Mouse (Mus musculus): Measurements from ENCODE around the gene 2310061I04Rik.
"Not testable (repeated sequence)": the region's sequence is repeated elsewhere in the genome, so short reads cannot be mapped to it uniquely, and the experiment has no call there.

Gene 2310061I04Rik

DNA sequence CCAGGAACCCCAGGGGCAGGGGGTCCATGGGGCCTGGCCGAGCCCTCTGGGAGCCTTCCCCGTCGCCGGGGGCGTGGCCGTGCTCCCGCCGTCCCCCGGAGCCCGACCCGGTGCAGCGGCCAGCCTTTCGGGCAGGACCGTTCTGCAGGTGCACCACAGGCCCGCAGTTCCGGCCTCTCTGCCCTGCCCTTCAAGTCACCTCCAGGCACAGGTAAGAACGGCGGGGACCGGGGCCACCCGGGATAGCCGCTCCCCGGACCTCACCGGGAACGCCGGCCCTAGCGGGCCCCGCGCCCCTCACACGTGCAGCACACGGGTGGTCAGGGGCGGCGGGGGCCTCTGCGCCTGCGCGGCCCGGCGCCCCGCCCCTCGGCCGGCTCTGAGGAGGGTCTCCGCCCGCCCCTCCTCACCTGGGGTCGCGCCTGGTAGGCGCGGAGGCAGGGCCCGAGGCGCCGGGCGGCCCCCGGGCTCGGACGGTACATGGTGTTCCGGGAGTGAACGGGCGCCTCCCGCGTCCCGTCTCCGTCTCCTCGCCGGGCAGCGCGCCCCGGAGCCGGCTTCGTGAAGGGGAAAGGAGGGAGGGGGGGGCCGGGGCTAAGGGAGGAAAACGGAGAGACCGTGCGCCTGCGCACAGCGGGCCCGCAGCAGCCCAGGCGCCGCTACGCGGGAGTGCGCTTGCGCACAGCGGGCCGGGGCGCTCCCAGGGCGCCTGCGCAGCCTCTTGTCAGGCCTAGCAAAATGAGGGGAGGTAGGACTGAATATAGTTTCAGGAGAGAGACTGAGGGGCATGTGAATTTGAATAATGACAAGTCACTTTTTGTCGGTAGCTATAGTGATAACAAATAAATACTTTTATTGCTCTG, at the start of gene 2310061I04Rik:
2310061I04Rik (minus strand) TSS at position 651 of the 863 bp plus-strand sequence.
- DNase-seq = peak; percentile 88

DNA sequence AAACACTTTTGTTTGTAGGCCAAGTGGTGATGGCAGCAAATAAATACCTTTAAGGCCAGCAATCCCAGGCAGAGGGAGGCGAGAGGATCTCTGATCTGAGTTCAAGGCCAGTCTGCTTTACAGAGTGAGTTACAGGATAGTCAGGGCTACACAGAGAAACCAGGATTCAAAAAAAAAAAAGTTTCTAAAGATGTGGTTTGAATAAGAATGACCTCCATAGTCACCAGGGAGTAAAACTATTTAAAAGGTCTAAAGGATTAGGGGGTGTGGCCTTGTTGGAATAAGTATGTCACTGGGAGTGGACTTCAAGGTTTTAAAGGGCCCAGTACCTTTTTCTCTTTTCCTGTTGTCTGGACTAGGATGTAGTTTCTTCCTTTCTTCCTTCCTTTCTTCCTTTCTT, 42.7 kb upstream of the 2310061I04Rik start:
- DNase-seq = no peak

DNA sequence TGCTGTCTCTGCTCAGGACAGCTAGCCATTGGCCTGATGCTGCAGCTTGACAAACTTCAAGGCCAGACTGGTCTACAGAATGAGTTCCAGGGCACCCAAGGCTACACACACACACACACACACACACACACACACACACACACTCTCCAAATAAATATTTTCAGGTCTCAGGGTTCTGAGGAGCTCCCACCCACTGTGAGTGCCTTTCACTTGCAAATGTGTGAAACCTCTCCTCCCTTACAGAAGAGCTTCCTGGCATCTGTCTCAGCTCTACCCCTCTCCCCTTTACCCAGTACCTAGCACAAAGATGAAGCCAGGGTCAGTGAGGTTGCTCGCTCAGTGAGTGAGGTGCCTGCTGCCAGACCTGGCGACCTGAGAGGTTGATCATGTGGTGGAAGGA, 41.9 kb upstream of the 2310061I04Rik start:
- DNase-seq = no peak

DNA sequence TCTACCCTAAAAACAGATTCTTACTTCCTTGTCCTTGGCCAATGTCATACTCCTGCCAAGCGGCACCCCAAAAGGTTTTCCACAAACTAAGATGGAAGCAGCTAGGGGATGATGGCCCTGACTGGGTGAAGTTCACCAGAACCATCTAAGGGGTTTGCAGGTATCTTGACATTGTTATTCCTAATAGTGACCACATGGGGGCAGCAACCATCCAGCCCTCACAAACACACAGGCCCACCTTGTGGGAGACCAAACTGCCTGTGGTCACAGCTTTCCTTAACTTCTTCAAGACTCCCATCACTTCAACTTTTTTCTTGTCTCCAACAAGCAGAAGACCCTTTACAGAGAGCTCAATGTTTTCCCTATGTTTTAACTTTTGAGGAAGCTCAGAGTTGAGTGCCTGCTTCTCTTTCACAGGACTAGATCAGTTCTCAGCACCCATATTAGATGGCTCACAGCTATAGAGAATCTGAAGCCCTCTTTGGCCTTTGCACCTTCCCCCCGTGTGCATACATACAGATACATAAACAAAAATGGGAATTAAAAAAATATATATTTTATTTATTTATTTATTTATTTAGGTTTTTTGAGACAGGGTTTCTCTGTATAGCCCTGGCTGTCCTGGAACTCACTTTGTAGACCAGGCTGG, 40.6 kb upstream of the 2310061I04Rik start:
- no peak for DNase-seq

DNA sequence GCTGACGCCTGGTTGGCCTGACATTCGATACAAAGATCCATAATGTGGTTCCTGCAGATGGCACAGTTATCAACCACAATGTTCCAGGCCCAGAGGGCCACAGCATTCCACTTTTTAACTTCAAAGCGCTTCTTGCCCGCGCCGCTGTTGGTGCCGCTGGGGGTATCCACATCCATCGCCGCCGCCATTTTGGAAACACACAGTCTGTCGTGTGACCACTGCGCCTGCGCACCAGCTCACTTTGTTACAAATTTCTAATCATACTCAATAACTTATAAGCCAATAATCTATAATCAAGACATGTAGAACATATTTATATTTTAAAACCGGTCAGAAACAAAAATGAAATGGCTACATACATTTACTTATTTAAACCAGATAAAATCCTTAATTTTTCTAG, 38.5 kb upstream of the 2310061I04Rik start:
- DNase-seq = not testable (repeated sequence)

DNA sequence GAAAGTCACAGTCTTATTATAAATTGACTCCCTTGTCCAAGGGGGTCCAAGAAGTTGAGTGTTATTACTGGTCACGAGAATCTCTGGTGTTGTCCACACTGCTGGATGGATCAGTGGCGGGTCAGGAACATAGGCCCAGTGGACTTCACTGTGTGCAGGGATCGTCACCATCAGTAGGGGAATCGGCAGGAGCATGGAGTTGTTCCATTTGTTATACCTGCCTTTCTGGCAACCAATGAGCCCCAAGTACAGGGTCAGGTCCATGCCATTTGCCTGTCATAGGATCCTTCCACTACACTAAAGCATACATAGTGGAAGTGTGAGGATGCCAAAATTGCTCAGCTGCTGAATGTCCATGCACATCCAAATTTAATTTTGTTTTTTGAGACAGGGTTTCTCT, 35.4 kb upstream of the 2310061I04Rik start:
- DNase-seq = no peak

DNA sequence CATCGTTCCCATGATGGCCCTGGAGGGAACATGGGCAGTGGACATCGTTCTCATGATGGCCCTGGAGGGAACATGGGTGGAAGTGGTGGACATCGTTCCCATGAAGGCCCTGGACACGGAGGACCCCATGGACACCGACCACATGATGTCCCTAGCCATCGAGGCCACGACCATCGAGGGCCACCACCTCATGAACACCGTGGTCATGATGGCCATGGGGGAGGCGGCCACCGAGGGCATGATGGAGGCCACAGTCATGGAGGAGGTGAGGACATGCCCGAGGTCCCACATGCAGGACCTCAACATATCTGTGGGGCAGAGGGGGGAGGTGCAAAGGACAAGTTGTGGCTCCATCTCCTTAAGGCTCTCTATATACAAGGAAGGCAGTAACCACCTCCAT, 33.4 kb upstream of the 2310061I04Rik start:
- no peak for DNase-seq

DNA sequence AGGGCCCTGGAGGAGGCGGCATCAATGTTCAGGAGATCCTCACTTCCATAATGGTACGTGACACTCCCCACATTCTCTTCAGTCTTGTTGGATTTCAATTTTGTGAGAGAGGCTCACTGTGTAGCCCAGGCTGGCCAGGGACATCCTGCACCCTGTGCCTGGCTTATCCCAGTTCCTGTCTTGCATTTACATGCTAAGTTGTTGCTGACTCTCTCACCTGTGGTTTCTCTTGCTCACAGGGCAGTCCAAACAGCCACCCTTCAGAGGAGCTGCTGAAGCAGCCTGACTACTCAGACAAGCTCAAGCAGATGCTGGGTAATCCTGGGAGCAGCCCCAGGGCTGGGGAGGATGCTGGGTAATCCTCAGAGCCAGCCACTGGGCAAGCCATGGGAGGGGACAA, 32.3 kb upstream of the 2310061I04Rik start:
- DNase-seq = no peak

DNA sequence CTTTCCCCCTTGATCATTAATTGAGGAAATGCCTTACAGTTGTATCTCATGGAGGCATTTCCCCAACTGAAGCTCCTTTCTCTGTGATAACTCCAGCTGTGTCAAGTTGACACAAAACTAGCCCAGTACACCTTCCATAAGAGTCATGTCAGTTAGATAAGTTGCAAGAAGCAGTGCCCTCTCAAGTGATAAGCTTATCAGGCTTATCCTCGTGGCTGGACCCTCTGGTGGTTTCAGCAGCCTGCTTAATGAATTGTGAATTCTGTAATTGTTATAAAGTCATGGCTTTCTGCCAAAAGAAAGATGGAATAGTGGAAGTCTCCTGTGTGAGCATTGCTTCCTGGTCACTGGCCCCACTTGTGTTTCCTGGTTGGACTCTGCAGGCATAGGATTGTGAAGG, 30.2 kb upstream of the 2310061I04Rik start:
- no peak for DNase-seq

DNA sequence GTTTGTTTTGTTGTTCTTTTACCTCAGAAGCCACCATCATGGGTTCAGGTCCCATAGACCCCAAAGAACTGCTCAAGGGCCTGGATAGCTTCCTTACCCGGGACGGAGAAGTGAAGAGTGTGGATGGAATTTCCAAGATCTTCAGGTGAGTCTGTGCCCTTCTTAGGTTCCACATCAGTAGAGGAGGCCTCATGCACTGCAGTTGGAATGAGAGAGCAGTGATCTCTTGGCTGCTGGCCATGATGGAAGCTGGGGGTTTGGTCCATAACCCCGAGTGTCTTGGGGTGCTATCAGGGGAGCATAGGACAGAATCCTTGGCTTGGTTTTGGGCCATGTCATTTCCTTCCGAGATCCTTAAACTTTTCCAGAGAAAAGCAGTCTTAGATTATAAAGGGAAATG, 26.1 kb upstream of the 2310061I04Rik start:
- no peak for DNase-seq

DNA sequence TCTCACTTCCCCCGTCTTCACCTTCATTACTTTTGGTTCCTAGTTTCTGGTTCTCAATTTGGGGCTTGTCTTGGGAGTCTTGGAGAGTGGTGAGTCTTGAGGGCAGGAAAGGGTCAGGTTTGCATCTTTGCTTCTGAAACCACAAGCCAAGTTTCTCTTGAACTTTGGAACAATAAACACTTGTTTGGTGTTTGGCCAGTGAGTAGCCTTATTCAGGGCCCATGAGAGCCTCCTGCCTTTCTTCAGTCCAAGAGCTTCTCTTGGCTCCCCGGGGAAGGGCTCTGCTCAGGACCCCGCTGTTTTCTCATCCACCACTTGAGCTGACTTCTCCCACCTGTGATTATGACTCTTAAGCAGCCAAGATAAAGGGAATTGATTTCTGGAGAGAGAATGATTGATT, 25.3 kb upstream of the 2310061I04Rik start:
- no peak for DNase-seq

DNA sequence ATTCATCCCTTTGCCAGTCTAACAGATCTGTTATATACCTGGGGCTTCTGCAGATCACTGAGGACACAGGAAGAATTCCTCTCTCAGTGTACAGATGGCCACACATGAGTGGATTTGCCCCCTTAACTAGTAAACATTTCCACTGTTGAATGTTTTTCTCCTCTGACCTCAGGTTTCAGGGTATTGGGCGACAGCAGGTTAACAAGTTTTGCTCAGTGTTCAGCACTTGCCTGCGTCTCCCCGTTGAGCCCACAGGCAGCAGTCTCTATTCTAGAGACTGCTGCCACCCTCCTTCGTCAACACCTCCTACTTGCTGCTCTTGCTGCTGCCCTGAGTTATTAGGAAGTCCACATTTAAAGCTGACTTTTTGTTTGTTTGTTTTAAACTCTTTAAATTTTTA, 24.5 kb upstream of the 2310061I04Rik start:
- no peak for DNase-seq

DNA sequence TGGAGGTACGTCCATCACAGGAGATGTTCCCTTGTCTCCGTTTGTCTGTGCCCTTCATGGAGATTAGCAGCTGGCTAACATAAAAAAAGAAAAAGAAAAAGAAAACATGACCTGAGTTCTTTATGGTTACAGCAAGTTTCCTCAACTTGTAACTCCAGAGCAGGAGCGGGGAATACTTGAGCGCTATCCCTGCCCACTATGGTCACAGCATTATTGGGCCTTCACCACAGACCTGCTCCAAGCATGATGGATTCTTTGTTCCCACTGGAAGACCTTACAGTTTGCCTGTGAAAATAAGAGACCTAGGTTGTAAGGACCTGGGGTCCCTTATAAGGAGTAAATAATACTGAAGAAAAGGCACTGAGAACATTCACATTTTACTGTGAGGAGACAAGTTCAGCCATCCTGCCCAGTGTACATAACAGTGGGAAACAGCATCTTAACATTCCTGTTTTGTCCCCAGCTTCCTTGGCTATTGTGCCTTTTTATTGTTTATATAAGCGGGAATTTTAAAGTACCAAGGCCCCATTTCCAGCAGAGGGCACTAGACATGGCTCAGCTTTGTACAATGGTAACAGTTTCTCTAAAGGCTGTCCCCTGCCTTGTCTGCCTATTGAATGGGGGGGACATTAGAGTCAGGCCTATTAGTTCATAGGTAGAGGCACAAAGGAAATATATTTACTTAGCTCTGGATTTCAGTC, 23.8 kb upstream of the 2310061I04Rik start:
- DNase-seq = no peak

DNA sequence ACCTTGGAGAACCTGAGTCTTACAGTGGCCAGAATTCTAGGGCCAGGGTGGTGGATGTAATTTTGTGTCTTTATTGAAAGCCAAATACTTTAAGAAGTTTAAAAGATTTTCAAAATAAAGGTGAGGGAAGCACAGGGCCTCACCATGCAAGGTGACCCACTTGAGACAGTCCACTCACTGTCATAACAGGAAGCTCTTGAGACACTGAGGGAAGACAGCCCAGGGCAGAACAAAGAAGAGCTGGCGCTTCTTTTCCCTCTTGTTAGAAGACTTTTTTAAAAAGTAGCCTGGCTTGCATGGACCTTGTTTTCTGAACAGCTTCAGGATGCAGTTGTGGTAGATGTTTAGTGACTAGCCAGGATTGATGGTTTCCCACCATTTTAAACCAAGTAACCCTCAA, 23.2 kb upstream of the 2310061I04Rik start:
- no peak for DNase-seq

DNA sequence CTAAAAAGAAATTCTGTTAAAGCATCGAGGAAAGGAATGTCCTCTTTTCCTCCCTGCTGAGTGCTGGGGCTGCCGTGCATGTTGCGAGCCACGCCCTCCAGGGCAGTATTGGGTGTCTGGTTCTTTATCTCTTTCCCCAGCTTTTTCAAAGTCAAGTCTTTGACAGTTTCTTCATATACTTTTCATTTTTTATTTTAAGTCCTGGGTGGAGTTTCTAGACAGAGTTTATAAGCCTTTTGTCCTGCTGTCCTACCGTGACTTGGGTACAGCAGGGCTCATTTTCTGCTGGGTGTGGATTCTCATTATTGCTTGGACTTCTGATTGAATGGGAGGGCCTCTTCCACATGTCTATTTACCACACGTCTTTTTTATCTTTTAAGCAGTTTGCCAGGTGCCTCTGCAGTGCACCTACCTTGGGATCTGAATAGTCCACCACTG, 22.7 kb upstream of the 2310061I04Rik start:
- DNase-seq = no peak

DNA sequence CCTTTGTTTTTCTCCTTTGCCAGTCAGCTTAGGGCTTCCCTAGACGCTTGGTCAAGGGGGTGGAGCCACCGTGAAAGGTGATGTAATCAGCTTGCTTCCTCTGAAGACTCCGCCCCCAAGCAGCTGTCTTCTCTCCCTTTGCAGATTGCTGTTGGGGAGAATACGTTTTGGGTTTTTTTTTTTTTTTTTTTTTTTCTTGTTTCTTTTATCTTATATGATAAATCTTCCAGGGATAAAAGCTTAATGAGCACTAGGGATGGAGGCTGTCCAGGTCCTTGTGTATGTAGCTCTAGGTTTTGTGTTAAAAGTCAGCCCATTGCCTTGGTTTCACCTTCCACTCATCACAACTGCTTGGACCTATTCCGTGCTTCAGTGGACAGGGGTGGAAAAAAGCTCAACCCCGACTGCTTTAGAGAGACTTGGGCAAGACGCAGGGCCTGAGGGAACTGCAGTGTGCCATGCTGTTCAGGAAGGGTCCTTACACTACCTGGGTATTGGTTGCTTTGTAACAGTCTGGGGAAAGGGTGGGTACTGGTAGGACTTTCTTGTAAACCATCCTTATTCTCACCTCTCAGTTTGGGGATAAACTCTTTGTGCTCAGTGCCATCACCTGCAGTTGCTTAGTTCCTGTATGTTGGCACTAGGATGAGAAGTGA, 22.0 kb upstream of the 2310061I04Rik start:
- DNase-seq = peak; percentile 90

DNA sequence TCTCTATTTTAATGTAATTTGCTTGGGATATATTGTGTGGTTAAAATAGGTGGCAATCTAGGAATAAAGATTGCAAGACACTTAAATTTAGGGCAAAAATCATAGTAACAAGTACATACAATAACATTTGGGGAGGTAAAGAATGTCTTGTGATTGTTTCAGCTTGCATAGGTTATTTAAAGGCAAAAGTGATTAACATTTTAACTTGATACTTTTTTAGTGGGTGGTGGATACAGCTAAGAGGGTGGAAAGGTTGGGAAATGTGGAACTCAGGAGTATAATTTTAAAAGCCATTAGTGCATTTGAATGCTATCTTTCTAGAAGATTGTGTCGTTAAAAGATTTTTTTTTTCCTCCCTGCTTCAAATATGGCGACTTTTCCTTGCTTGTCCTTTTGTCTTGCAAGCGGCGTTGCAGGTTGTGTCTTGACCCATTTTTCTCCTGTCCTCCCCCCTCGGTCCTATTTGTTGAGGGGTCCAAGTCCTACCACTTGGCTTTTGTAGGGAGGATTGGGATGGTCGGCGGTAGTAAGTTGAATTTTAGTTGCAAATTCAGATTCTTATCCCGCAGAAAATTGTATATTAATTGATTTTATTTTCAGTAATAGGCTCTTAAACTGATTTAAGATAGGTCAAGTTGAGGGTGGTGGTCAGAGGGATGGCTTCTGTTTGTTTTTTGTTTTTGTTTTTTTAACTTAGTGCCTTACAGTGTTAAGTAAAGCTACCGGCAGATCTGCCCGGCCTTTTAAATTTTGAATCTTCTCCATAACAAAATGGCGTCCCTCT, 21.2 kb upstream of the 2310061I04Rik start:
- no peak for DNase-seq

DNA sequence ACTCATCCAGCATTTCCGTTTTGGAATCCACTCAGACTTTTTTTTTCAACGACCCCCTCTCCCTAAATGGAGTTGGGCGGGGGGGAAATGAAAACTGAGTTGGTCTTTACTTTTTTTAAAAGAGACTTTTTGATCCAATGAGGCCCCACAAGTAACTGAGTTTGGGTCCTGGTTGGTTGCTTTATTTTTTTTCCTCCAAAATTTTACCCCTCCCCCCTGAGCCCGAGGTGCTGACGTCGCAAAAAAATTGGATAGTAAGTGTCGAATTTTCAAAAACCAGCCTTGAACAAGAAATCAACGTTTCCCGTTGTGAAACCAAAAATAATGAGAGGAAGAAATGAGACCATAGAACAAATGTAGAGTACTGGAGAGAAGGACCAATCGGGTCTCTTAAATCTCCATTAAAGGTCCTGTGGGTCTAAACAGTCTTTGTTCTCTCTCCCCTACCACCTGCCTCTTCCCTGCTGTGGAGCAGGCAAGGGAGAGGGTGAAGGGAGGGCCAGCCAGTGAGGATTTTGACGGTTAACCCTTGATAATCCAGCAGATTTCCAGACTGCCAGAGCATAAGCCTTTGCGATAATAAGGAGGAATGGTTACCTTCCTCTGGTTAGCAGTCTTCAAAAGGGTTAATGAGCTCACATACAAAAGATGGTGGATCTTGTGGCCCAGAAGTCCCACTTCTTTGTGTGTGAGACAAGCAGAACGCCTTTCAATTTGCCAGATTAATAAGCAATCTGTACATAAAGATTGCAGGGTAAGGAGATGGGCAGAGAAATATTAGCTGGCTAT, 20.4 kb upstream of the 2310061I04Rik start:
- DNase-seq = no peak

DNA sequence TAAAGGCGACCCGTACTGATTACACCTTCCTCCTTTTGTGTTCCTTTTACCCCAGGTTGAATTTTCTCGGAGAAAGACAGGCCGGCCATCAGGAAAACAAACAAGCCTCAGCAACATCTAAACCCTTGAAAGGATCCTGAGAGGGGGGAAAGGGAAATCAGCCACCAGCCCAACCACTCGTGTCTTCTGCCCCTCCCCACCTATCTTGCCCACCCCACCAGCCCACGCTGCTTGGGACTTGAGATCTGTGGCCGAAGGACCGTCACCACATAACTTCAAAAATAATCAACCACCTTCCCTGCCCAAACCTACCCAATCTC, 19.9 kb upstream of the 2310061I04Rik start:
- DNase-seq = no peak

DNA sequence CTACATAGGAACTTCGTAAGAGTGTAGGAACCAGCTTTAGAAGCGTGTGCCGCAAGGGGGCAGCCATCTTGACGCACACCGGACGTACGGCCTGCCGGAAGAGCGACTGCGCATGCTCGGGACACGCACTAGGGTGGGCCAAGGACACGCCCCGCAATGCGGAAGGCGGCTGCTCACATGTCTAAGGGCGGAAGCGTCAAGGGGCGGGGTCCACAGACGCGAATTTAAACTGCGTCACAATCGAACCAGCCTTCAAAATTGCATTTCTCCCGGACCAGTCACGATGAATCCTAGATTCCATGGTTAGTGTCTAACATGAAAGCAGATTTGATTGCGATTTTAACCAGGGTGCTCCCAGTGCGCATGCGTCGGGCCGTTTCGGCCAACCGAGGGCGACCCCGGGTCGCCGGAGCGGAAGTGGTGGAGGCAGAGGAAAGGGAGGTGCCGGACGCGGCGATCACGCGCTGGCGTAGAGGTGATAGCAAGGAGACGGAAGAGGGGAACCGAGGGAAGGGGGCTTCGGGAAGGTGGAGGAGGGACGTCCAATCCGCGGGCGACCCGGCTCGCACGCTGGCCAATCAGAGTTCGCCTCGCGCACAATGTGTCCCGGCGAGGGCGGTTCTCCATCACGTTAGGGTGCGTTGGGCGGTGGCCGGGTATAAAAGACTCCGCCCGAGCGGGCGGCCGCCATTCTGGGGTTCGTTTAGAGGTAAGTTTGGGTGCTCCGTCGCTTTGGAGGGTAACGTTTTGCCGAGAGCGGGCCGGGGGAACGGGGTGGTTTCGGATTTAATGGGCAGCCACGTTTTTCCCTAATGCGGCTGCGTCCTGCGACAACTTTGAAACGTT, 19.3 kb upstream of the 2310061I04Rik start, which contains the start of the genes Mrps18b and Ppp1r10:
Mrps18b (minus strand) TSS at position 93 of the 846 bp plus-strand sequence.
Ppp1r10 (plus strand) TSS at position 138 of the 846 bp plus-strand sequence.
- DNase-seq = peak; percentile 99
